Mouse (Mus musculus): ENCODE data around the gene Shmt1. TPM values are rescaled to one million over a fixed set of nuclear protein-coding genes. Genes with fewer than 3 reads are reported as not detected.

Shmt1 gene
- polyA plus RNA-seq, 1 experiment from 2014 or later, result 72.6 TPM

GRCm38 (mm10) chr11:60825191-60825590 is 13.7 kb upstream of the Shmt1 start:
- Histone ChIP-seq H3K27ac (peak overlapping the region; percentile 59), H3K4me3 (replicated peaks) (no peak overlapping the region), H3K9me3 (no peaks in the 10 kb centered on the region), H3K36me3 (no peaks in the 10 kb centered on the region), H3K4me2 (no peak overlapping the region), H3K27me3 (replicated peaks) (no peaks in the 10 kb centered on the region), H3K4me1 (no peaks in the 10 kb centered on the region), H3K9ac (0 out of 2 replicates have a peak overlapping the region, but pooled peaks have one; percentile 9)
- WGBS, result 46% methylated on average over 3 of the region's 3 CpGs
- peak; percentile 89 for ATAC-seq (ENCODE audit: insufficient read depth, low FRiP score, low read depth)

DNA sequence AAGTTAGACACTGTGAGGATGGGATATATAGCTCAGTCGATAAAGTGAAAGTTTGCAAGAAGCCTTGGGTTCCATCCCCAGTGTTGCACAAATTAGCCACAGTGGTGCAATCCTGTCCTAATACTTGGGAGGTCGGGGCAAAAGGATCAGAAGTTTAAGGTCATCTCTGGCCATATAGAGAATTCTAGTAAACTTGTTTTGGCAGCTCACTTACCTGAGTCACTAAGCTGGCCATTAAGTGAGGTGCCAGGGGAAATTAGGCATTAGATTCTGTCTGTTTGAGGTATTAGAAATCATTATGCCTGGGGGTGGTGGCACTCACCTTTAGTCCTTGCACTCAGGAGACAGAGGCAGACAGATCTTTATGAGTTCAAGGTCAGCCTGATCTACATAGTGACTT is 12.3 kb upstream of the Shmt1 start:
- Histone ChIP-seq H3K4me1 (no peaks in the 10 kb centered on the region), H3K36me3 (no peaks in the 10 kb centered on the region)
- WGBS, result 72% methylated on average over 2 of the region's 2 CpGs

GRCm38 (mm10) chr11:60816398-60816797 is 4.9 kb upstream of the Shmt1 start:
- Histone ChIP-seq H3K27ac (no peak overlapping the region), H3K4me3 (replicated peaks) (no peak overlapping the region), H3K9me3 (no peaks in the 10 kb centered on the region), H3K27me3 (replicated peaks) (no peaks in the 10 kb centered on the region), H3K4me2 (no peak overlapping the region), H3K4me1 (no peaks in the 10 kb centered on the region), H3K9ac (no peak overlapping the region), H3K36me3 (no peaks in the 10 kb centered on the region)
- 65% methylated on average over 5 of the region's 5 CpGs for whole genome bisulfite sequencing
- no peak for ATAC-seq (ENCODE audit: insufficient read depth, low FRiP score, low read depth)

More for the DNA sequence above, 12.3 kb upstream of the Shmt1 start:
- no peak for ATAC-seq (ENCODE audit: insufficient read depth, low FRiP score, low read depth)
- Histone ChIP-seq H3K9me3 (no peaks in the 10 kb centered on the region), H3K4me2 (no peak overlapping the region), H3K27ac (no peak overlapping the region), H3K27me3 (replicated peaks) (no peaks in the 10 kb centered on the region), H3K4me3 (replicated peaks) (no peak overlapping the region), H3K9ac (no peak overlapping the region)

DNA sequence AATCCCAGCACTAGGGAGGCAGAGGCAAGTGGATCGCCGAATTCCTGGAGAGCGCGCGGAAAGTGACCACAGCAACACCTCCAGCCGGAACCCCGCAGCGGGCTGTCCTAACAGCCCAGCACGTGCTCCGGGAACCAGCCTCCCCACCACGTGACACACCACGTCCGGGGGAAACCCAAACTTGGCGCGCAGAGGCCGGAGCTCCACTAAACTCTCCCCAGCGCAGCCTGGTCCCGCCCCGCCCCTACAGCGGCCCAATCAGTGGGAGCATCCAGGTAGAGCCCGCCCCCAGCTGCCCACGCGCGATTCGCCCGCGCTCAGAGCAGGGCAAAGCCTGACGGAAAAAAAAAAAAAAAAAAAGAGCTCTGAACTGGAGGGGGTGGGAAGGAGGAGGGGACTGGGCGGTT is 461 bp downstream of the Shmt1 start:
- Histone ChIP-seq H3K9me3 (no peaks in the 10 kb centered on the region), H3K36me3 (no peaks in the 10 kb centered on the region), H3K4me2 (peak overlapping the region; percentile 64), H3K4me1 (peaks cover 15% of the 10 kb centered on the region), H3K9ac (0 out of 2 replicates have a peak overlapping the region, but pooled peaks have one; percentile 19), H3K4me3 (replicated peaks) (peak overlapping the region; percentile 46), H3K27ac (peak overlapping the region; percentile 33), H3K27me3 (replicated peaks) (no peaks in the 10 kb centered on the region)
- under 1% methylated on average over 29 of the region's 29 CpGs for WGBS
- peak; percentile 99 for ATAC-seq (ENCODE audit: insufficient read depth, low FRiP score, low read depth)

GRCm38 (mm10) chr11:60810046-60810965 is 1.2 kb downstream of the Shmt1 start:
- Histone ChIP-seq H3K4me3 (replicated peaks) (peak overlapping the region; percentile 46), H3K27me3 (replicated peaks) (no peaks in the 10 kb centered on the region), H3K36me3 (no peaks in the 10 kb centered on the region), H3K9ac (0 out of 2 replicates have a peak overlapping the region, but pooled peaks have one; percentile 19), H3K27ac (peak overlapping the region; percentile 33), H3K4me1 (peaks cover 15% of the 10 kb centered on the region), H3K4me2 (peak overlapping the region; percentile 64), H3K9me3 (no peaks in the 10 kb centered on the region)
- 8% methylated on average over 14 of the region's 14 CpGs for WGBS
- no peak for ATAC-seq (ENCODE audit: insufficient read depth, low FRiP score, low read depth)

DNA sequence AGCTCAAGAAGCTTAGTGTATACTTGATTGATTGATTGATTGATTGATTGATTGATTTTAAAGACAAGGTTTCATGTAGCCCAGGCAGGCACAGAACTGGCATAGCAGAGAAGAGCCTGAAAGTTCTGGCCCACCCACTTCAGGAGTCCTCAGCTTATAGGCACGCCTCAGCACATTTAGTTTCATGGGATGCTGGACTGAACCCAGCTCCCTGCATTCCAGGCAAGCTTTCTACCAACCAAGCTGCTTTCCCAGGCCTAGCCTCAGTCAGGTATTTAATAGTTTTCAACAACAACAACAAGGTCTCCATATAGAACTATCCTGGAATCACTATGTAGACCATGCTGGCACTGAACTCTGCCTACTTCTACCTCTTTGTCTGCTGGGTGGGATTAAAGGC is 2.0 kb downstream of the Shmt1 start:
- H3K27me3 ChIP-seq (replicated peaks), result no peaks in the 10 kb centered on the region
- H3K27ac ChIP-seq, result peak overlapping the region; percentile 33; the same call in 1 of the 2 replicates
- H3K36me3 ChIP-seq, result no peaks in the 10 kb centered on the region
- no peak overlapping the region for H3K9ac ChIP-seq
- no peaks in the 10 kb centered on the region for H3K9me3 ChIP-seq
- peak overlapping the region; percentile 64 for H3K4me2 ChIP-seq
- no peak for ATAC-seq (ENCODE audit: insufficient read depth, low FRiP score, low read depth)
- H3K4me3 ChIP-seq (replicated peaks), result peak overlapping the region; percentile 46
- H3K4me1 ChIP-seq, result peaks cover 15% of the 10 kb centered on the region
- 44% methylated on average over 1 of the region's 1 CpGs for WGBS

- Histone ChIP-seq H3K36me3 (no peaks in the 10 kb centered on the region), H3K9ac (no peak overlapping the region; the same call in 1 of the 2 replicates), H3K27ac (no peak overlapping the region; the same call in 1 of the 2 replicates), H3K4me2 (peak overlapping the region; percentile 64), H3K4me3 (replicated peaks) (0 out of 2 replicates have a peak overlapping the region, but pooled peaks have one; percentile 5), H3K9me3 (no peaks in the 10 kb centered on the region), H3K27me3 (replicated peaks) (no peaks in the 10 kb centered on the region), H3K4me1 (peaks cover 15% of the 10 kb centered on the region)
- 45% methylated on average over 4 of the region's 4 CpGs for WGBS
- no peak for ATAC-seq (ENCODE audit: insufficient read depth, low FRiP score, low read depth)
Measured at GRCm38 (mm10) chr11:60808286-60809070, 3.0 kb downstream of the Shmt1 start.

DNA sequence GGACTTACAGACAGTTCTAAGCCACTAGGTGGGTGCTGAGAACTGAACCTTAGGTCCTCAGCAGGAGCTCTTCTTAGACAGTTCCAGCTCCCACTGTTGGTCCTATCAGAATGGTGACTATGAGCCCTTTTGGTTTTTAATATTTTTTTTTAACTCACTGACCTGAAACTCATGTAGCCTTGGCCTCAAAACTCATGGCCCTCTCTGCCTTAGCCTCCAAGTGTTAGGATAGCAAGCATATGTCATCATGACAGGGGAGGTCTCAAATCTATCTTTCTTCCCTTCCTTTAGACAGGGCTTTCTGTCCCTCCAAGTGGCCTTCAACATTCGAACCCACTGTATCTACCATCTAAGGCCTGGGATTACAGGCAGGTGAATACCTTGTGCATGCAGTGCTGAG is 10.6 kb downstream of the Shmt1 start:
- Histone ChIP-seq H3K36me3 (0 out of 2 replicates have a peak, but pooled peaks cover 18% of the 10 kb centered on the region), H3K9me3 (no peaks in the 10 kb centered on the region)

DNA sequence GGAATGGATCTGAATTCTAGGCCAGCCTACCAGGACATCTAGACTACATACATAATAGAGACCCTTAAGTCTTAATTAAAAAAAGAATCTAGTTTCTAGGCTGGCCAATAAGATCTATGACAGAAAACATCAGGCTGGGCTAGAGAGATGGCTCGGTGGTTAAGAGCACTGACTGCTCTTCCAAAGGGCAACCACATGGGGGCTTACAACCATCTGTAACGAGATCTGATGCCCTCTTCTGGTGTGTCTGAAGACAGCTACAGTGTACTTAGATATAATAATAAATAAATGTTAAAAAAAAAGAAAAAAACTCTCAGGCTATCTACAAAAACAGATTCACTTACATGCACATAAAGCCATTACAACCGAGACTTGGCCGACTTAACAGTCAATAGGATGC is 11.5 kb downstream of the Shmt1 start:
- Histone ChIP-seq H3K9ac (no peak overlapping the region), H3K27ac (no peak overlapping the region), H3K36me3 (peaks cover 20% of the 10 kb centered on the region; the same call in 1 of the 2 replicates), H3K4me1 (no peaks in the 10 kb centered on the region), H3K9me3 (no peaks in the 10 kb centered on the region), H3K4me2 (no peak overlapping the region), H3K4me3 (replicated peaks) (no peak overlapping the region), H3K27me3 (replicated peaks) (no peaks in the 10 kb centered on the region)
- ATAC-seq (ENCODE audit: insufficient read depth, low FRiP score, low read depth), result no peak
- WGBS, result 81% methylated on average over 4 of the region's 4 CpGs

More for the DNA sequence above, 10.6 kb downstream of the Shmt1 start:
- Histone ChIP-seq H3K27me3 (replicated peaks) (no peaks in the 10 kb centered on the region), H3K4me3 (replicated peaks) (no peak overlapping the region), H3K4me1 (no peaks in the 10 kb centered on the region), H3K9ac (no peak overlapping the region), H3K4me2 (no peak overlapping the region), H3K27ac (no peak overlapping the region)
- 94% methylated on average over 1 of the region's 1 CpGs for WGBS
- ATAC-seq (ENCODE audit: insufficient read depth, low FRiP score, low read depth), result no peak

DNA sequence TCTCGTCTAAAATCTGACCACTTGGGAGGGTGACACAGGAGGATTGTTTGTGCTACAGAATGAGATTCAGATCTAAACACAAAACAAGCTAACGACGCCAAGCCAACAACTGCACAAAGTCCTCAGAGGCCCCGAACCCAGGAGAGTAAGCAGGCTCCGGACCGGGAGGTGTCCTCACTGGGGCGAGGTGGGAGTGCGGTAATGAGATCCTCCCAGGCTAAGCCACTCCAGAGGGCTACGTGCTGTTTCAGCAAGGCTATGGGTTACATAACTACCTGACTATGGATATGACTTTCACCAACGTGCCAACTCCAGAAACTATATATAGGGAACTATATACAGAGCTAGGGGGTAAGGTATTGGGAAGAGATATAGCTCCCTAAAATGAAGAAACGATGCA is 15.2 kb downstream of the Shmt1 start:
- Histone ChIP-seq H3K9me3 (no peaks in the 10 kb centered on the region), H3K4me1 (no peaks in the 10 kb centered on the region), H3K27me3 (replicated peaks) (no peaks in the 10 kb centered on the region), H3K36me3 (peaks cover 38% of the 10 kb centered on the region), H3K27ac (no peak overlapping the region), H3K9ac (no peak overlapping the region), H3K4me2 (no peak overlapping the region), H3K4me3 (replicated peaks) (no peak overlapping the region)
- no peak for ATAC-seq (ENCODE audit: insufficient read depth, low FRiP score, low read depth)
- 86% methylated on average over 11 of the region's 11 CpGs for WGBS

GRCm38 (mm10) chr11:60790472-60790871 is 21.0 kb downstream of the Shmt1 start:
- no peak overlapping the region for H3K27ac ChIP-seq
- ATAC-seq (ENCODE audit: insufficient read depth, low FRiP score, low read depth), result no peak
- WGBS, result 81% methylated on average over 2 of the region's 2 CpGs
- no peak overlapping the region for H3K9ac ChIP-seq
- no peaks in the 10 kb centered on the region for H3K27me3 ChIP-seq (replicated peaks)
- no peak overlapping the region for H3K4me3 ChIP-seq (replicated peaks)
- H3K4me2 ChIP-seq, result no peak overlapping the region
- no peaks in the 10 kb centered on the region for H3K9me3 ChIP-seq
- peaks cover 59% of the 10 kb centered on the region for H3K36me3 ChIP-seq
- no peaks in the 10 kb centered on the region for H3K4me1 ChIP-seq

Data from stomach, embryonic 15.5 days (tissue).